Mouse (Mus musculus) forebrain, embryonic 12.5 days (tissue): Measurements from ENCODE around the gene Dock4. TPM values are rescaled to one million over a fixed set of nuclear protein-coding genes. Genes with fewer than 3 reads are reported as not detected.

Source experiments
- ATAC-seq: fragments of 200-750 bp; cut with Nextera tagmentation; 2 replicates; pipeline ENCODE4 v1.8.0; 2017; ENCODE audit warnings: moderate TSS enrichment; ENCODE audit not compliant: low FRiP score
- H3K27ac ChIP-seq: fragments of 300-500 bp; sonication (generic); 2 replicates; pipeline ENCODE4 v1.5.1; 2016; ENCODE audit warnings: mild to moderate bottlenecking
- H3K27me3 ChIP-seq: fragments of 300-500 bp; sonication (generic); 2 replicates; pipeline ENCODE4 v1.6.1; 2016; ENCODE audit warnings: mild to moderate bottlenecking
- H3K36me3 ChIP-seq: fragments of 300-500 bp; sonication (generic); replicated peaks from 2 replicates; pipeline ENCODE4 v1.6.1; 2016; ENCODE audit warnings: mild to moderate bottlenecking
- H3K4me1 ChIP-seq: fragments of 300-500 bp; sonication (generic); 2 replicates; pipeline ENCODE4 v1.6.1; 2016
- H3K4me2 ChIP-seq: fragments of 300-500 bp; sonication (generic); 2 replicates; pipeline ENCODE4 v1.6.1; 2016; ENCODE audit warnings: mild to moderate bottlenecking, moderate library complexity
- H3K4me3 ChIP-seq: fragments of 300-500 bp; sonication (generic); replicated peaks from 2 replicates; pipeline ENCODE4 v1.5.1; 2016; ENCODE audit warnings: mild to moderate bottlenecking
- H3K9ac ChIP-seq: fragments of 300-500 bp; sonication (generic); 2 replicates; pipeline ENCODE4 v1.6.1; 2016; ENCODE audit warnings: mild to moderate bottlenecking
- H3K9me3 ChIP-seq: fragments of 300-500 bp; sonication (generic); 2 replicates; pipeline ENCODE4 v1.6.1; 2016
- WGBS: fragments of 180-500 bp; shearing (Covaris S2); methylation state at CpG from one replicate; pipeline ENCODE4 v1.1.7; 2016; 5-methylcytosine and 5-hydroxymethylcytosine counted together
- polyA plus RNA-seq: library from polyadenylated mRNA; unstranded; fragments of >200 nt; fragmentation: Nextera tagmentation; extraction: Ambion mirVana; gene quantifications from 2 replicates; pipeline ENCODE4 v1.2.1, GENCODE M21; 2016

Dock4 gene
- polyA plus RNA-seq, 1 experiment from 2014 or later: 32.7 TPM

- Histone ChIP-seq H3K36me3 (no peaks in the 10 kb centered on the region), H3K4me3 (no peak overlapping the region), H3K4me1 (peaks cover 31% of the 10 kb centered on the region), H3K9me3 (no peaks in the 10 kb centered on the region), H3K27me3 (no peaks in the 10 kb centered on the region), H3K9ac (no peak overlapping the region), H3K27ac (no peak overlapping the region), H3K4me2 (no peak overlapping the region)
- whole genome bisulfite sequencing: 92% methylated on average over 4 of the region's 4 CpGs
- ATAC-seq: no peak
Observed at GRCm38 (mm10) chr12:40468235-40468634, 22.5 kb downstream of the Dock4 start.

DNA sequence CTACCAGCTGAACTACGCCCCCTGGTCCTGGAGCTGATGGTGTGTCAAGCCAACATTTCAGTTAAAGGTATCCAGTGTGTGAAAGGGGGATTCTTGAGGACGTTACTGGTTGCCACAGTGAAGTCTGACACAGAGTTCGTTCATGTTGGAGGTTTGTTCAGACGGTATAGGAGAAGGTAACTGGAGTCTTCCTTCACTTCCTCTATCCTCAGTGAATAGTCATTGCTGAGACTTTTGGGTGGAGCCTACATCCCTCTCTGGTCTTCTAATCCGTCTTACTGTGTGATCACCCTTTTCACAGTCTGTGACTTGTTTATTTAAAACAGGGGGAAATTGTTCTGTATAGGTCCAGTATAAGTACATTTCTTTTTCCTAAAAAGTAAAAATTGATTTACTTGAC lies 23.3 kb downstream of the Dock4 start:
- Histone ChIP-seq H3K4me1 (peaks cover 31% of the 10 kb centered on the region), H3K9ac (no peak overlapping the region), H3K9me3 (no peaks in the 10 kb centered on the region), H3K27ac (no peak overlapping the region), H3K36me3 (no peaks in the 10 kb centered on the region), H3K27me3 (no peaks in the 10 kb centered on the region), H3K4me2 (no peak overlapping the region), H3K4me3 (no peak overlapping the region)
- 78% methylated on average over 5 of the region's 5 CpGs for WGBS
- no peak for ATAC-seq

- no peak overlapping the region for H3K4me2 ChIP-seq
- H3K27ac ChIP-seq: no peak overlapping the region
- no peak overlapping the region for H3K4me3 ChIP-seq
- no peaks in the 10 kb centered on the region for H3K9me3 ChIP-seq
- H3K4me1 ChIP-seq: peaks cover 21% of the 10 kb centered on the region
- no peak overlapping the region for H3K9ac ChIP-seq
- H3K27me3 ChIP-seq: no peaks in the 10 kb centered on the region
- no peak for ATAC-seq
- WGBS: 76% methylated on average over 11 of the region's 11 CpGs
- H3K36me3 ChIP-seq: no peaks in the 10 kb centered on the region
Observed at GRCm38 (mm10) chr12:40471649-40472399, 26.1 kb downstream of the Dock4 start.

DNA sequence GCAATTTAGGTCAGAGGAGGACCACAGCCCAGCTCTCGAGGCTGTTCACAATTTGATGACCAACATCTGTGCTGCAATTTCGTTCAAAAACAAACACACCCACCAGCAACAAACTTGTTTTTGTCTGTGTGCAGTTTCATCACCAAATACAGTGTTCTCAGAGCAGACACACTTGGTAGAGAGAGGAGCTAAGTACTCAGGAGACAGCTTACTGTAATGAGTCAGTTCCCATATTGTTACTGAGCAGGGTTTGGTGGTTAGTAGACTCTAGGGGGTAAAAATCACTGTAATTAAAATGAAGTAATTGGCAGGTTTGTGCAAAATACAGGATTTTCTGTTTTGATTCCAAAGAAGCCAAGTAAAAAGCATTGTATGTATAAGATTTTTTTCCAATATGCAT lies 28.0 kb downstream of the Dock4 start:
- no peaks in the 10 kb centered on the region for H3K27me3 ChIP-seq
- no peaks in the 10 kb centered on the region for H3K36me3 ChIP-seq
- no peaks in the 10 kb centered on the region for H3K9me3 ChIP-seq
- no peak overlapping the region for H3K9ac ChIP-seq
- peaks cover 27% of the 10 kb centered on the region for H3K4me1 ChIP-seq
- no peak overlapping the region for H3K4me2 ChIP-seq
- WGBS: 53% methylated on average over 2 of the region's 2 CpGs
- no peak overlapping the region for H3K4me3 ChIP-seq
- H3K27ac ChIP-seq: no peak overlapping the region
- no peak for ATAC-seq

GRCm38 (mm10) chr12:40477621-40478452 lies 32.1 kb downstream of the Dock4 start:
- no peak for ATAC-seq
- 48% methylated on average over 8 of the region's 8 CpGs for WGBS

GRCm38 (mm10) chr12:40484224-40484623 lies 38.5 kb downstream of the Dock4 start:
- WGBS: 12% methylated on average over 3 of the region's 3 CpGs
- peak; percentile 60; the same call in 1 of the 2 replicates for ATAC-seq

More at GRCm38 (mm10) chr12:40477621-40478452, 32.1 kb downstream of the Dock4 start:
- Histone ChIP-seq H3K9me3 (no peaks in the 10 kb centered on the region), H3K36me3 (no peaks in the 10 kb centered on the region), H3K27me3 (no peaks in the 10 kb centered on the region), H3K4me2 (no peak overlapping the region), H3K4me1 (peaks cover 23% of the 10 kb centered on the region), H3K9ac (no peak overlapping the region), H3K4me3 (no peak overlapping the region), H3K27ac (peak overlapping the region; percentile 4)

GRCm38 (mm10) chr12:40485210-40485609 lies 39.5 kb downstream of the Dock4 start:
- Histone ChIP-seq H3K9me3 (no peaks in the 10 kb centered on the region), H3K36me3 (no peaks in the 10 kb centered on the region), H3K4me2 (no peak overlapping the region), H3K4me1 (peaks cover 26% of the 10 kb centered on the region), H3K27me3 (no peaks in the 10 kb centered on the region), H3K4me3 (no peak overlapping the region), H3K9ac (no peak overlapping the region), H3K27ac (no peak overlapping the region)
- no peak for ATAC-seq
- 90% methylated on average over 1 of the region's 1 CpGs for WGBS

More at GRCm38 (mm10) chr12:40484224-40484623, 38.5 kb downstream of the Dock4 start:
- no peaks in the 10 kb centered on the region for H3K27me3 ChIP-seq
- H3K27ac ChIP-seq: no peak overlapping the region
- no peaks in the 10 kb centered on the region for H3K9me3 ChIP-seq
- H3K4me3 ChIP-seq: no peak overlapping the region
- H3K4me2 ChIP-seq: no peak overlapping the region
- no peaks in the 10 kb centered on the region for H3K36me3 ChIP-seq
- H3K4me1 ChIP-seq: peaks cover 26% of the 10 kb centered on the region
- H3K9ac ChIP-seq: no peak overlapping the region

- no peak overlapping the region for H3K27ac ChIP-seq
Observed at GRCm38 (mm10) chr12:40486047-40486837, 40.5 kb downstream of the Dock4 start.

DNA sequence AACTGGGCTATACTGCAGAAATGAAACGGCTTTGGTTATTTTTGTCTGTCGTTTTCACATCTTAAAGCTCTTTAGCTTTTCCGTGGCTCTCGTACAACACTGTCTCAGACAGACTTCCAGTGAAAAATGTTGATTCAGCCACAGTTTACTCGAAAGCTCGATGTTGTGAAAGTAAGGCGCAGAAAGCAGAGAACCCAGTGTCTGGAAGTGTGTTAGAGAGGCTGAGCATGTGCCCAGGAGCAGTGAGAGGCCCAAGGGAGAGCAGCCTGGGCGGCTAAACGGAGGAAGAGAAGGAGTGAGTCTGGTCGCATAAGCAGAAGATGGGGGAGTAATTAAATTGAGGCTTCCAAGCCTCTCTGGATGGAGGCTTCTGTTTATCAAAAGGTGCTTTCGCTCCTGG lies 50.6 kb downstream of the Dock4 start:
- peaks cover 9% of the 10 kb centered on the region; the same call in 1 of the 2 replicates for H3K4me1 ChIP-seq
- H3K4me3 ChIP-seq: no peak overlapping the region
- no peaks in the 10 kb centered on the region for H3K9me3 ChIP-seq
- 84% methylated on average over 11 of the region's 11 CpGs for WGBS
- H3K27me3 ChIP-seq: no peaks in the 10 kb centered on the region
- ATAC-seq: no peak
- no peak overlapping the region for H3K9ac ChIP-seq
- no peak overlapping the region for H3K27ac ChIP-seq
- H3K4me2 ChIP-seq: no peak overlapping the region
- no peaks in the 10 kb centered on the region for H3K36me3 ChIP-seq

More at GRCm38 (mm10) chr12:40486047-40486837, 40.5 kb downstream of the Dock4 start:
- H3K4me2 ChIP-seq: no peak overlapping the region
- no peak overlapping the region for H3K9ac ChIP-seq
- 42% methylated on average over 12 of the region's 12 CpGs for whole genome bisulfite sequencing
- H3K36me3 ChIP-seq: no peaks in the 10 kb centered on the region
- H3K27me3 ChIP-seq: no peaks in the 10 kb centered on the region
- ATAC-seq: peak; percentile 36; the same call in 1 of the 2 replicates
- peaks cover 33% of the 10 kb centered on the region for H3K4me1 ChIP-seq
- no peak overlapping the region for H3K4me3 ChIP-seq
- H3K9me3 ChIP-seq: no peaks in the 10 kb centered on the region

DNA sequence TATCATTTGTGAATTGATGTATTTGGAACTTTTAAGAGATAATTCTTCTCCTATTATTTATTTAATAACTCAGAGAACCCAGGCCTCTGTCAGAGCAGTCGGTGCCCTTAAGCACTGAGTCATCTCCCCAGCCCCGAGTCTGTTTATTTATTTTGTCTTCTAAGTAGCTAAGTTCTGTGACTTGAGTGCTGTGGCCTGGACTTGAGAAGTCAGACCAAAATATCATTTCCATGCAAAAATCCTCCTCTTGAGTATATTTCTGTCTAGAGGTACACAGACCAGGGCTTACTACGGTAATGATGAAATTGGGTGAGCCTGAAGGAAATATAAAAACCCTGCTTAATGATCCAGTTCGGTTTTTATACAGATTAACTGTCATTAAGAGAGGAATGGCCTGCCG lies 52.1 kb downstream of the Dock4 start:
- no peaks in the 10 kb centered on the region for H3K9me3 ChIP-seq
- no peak overlapping the region for H3K4me3 ChIP-seq
- H3K4me2 ChIP-seq: no peak overlapping the region
- no peak for ATAC-seq
- no peak overlapping the region for H3K9ac ChIP-seq
- H3K36me3 ChIP-seq: no peaks in the 10 kb centered on the region
- no peak overlapping the region for H3K27ac ChIP-seq
- WGBS: 90% methylated on average over 5 of the region's 5 CpGs
- peaks cover 9% of the 10 kb centered on the region; the same call in 1 of the 2 replicates for H3K4me1 ChIP-seq
- no peaks in the 10 kb centered on the region for H3K27me3 ChIP-seq

GRCm38 (mm10) chr12:40498250-40498671 lies 52.5 kb downstream of the Dock4 start:
- H3K9ac ChIP-seq: no peak overlapping the region
- no peak overlapping the region for H3K4me3 ChIP-seq
- H3K4me2 ChIP-seq: no peak overlapping the region
- no peak overlapping the region for H3K27ac ChIP-seq
- H3K4me1 ChIP-seq: peaks cover 9% of the 10 kb centered on the region; the same call in 1 of the 2 replicates
- no peaks in the 10 kb centered on the region for H3K36me3 ChIP-seq
- H3K9me3 ChIP-seq: no peaks in the 10 kb centered on the region
- no peaks in the 10 kb centered on the region for H3K27me3 ChIP-seq
- WGBS: 86% methylated on average over 7 of the region's 7 CpGs
- ATAC-seq: no peak
